Mouse (Mus musculus) myocyte (in vitro differentiated cells): Measurements from ENCODE around the gene Baiap3.

ENCODE experiments used
- CEBPB ChIP-seq: IDR thresholded peaks from 2 replicates; pipeline ENCODE4 v1.6.1; 2011; ENCODE audit warnings: mild to moderate bottlenecking, moderate library complexity; ENCODE audit not compliant: poor library complexity, insufficient read depth, severe bottlenecking
- MYOG ChIP-seq, 3 experiments: IDR thresholded peaks; one replicate each; pipeline ENCODE4 v1.6.1; 2011; ENCODE audit warnings: control low read depth in 2 of 3, low read depth in 2 of 3, mild to moderate bottlenecking in 2 of 3; ENCODE audit not compliant: insufficient read length in 2 of 3, control insufficient read depth in 1 of 3, insufficient read depth in 1 of 3
- POLR2A ChIP-seq: IDR thresholded peaks from one replicate; pipeline ENCODE4 v1.6.1; 2011; ENCODE audit warnings: low read depth, mild to moderate bottlenecking, control low read depth, moderate library complexity; ENCODE audit not compliant: insufficient read length
- POLR2AphosphoS2 ChIP-seq: IDR thresholded peaks from one replicate; pipeline ENCODE4 v1.6.1; 2011; ENCODE audit warnings: low read depth, control low read depth; ENCODE audit not compliant: insufficient read length
- TCF12 ChIP-seq: IDR thresholded peaks from one replicate; pipeline ENCODE4 v1.6.1; 2011; ENCODE audit warnings: mild to moderate bottlenecking, control low read depth; ENCODE audit not compliant: poor library complexity, insufficient read depth, severe bottlenecking
- USF1 ChIP-seq: IDR thresholded peaks from one replicate; pipeline ENCODE4 v1.6.1; 2011; ENCODE audit warnings: low read depth, mild to moderate bottlenecking, control low read depth, moderate library complexity

DNA sequence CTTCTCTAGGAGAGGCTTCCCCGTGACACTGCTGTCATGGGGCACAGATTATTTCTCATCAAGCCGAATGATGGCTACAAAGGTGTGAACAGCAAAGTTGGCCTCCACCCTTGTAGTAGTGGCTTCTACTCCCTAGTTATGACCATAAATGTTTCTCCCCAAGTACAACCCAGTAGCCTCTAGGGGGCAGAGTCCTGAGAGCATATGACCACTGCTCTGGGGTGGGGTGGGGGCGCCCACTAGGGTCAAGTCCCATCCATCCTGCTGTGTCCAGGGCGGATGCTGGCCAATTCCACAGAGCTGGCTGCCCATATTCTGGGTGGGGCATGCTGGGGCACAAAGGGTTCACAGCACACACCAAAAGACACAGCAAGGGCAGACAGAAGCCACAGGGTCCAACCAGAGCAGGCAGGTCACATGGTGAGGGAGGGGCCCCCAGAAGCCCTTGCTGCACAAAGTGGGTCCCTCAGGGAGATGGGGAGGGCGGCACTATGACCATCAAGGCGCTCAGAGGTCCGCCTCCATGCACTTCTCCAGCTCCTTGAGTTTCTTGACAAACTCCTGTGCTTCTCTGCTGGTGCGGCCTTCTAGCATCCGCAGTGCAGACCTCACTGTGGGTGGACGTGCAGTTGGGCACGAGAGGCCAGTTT, 12.9 kb downstream of the Baiap3 start:
- TF ChIP-seq POLR2AphosphoS2 = no peak
- TF ChIP-seq POLR2A = no peak
- no peak for TF ChIP-seq CEBPB
- TF ChIP-seq MYOG (IDR thresholded peaks at IDR 0.05; ENCODE audit: control insufficient read depth in 1 of 3, insufficient read depth in 1 of 3, insufficient read length in 2 of 3, low read depth in 2 of 3) = no peak
- no peak for TF ChIP-seq USF1
- TF ChIP-seq TCF12 = no peak
